Comparison of ENCODE assay signal across 1 mouse cellular context in genomic region chr11:86596187-86596960, GRCm38 (mm10).
A peak's percentile ranks its signal among the peaks of the same experiment; 100 is the strongest.
TF ChIP-seq lines count a peak whose summit lies in the region.

No protein-coding gene starts in this region.

TF ChIP-seq in CH12.LX, 34 proteins besides CTCF, POLR2A, EP300 and RAD21 (continued from another document):
- TF ChIP-seq MXI1 (IDR thresholded peaks at IDR 0.05; ENCODE audit: low read depth, low read length) (peak; percentile 74), ZMIZ1 (IDR thresholded peaks at IDR 0.05; ENCODE audit: low read depth, low read length) (no peak), ZNF384 (IDR thresholded peaks at IDR 0.05; ENCODE audit: low read depth, low read length) (0 out of 2 replicates have a peak, but pooled peaks have one; percentile 22), NRF1 (IDR thresholded peaks at IDR 0.05; ENCODE audit: low read depth, low read length) (0 out of 2 replicates have a peak, but pooled peaks have one; percentile 25)
